ENCODE assay signal across 25 mouse cellular contexts in genomic region chr6:114770337-114770736, GRCm38 (mm10).
DNase-seq lines count a peak whose midpoint lies in the region; ATAC-seq and TF ChIP-seq lines count a peak whose summit lies in the region.
"Had no signal": no experiment of that assay in that cellular context is flagged by ENCODE, and none has a peak within 500 bp of the region (broad histone marks: within the 10 kb centered on the region; RNA-seq: fewer than 3 reads in every experiment).

No protein-coding gene starts in this region.

- no peaks in the 10 kb centered on the region for H3K79me2 ChIP-seq in myocyte (ENCODE audit: control insufficient read depth, insufficient read depth)

- H3K4me3 ChIP-seq in gastrocnemius, adult 2 months, result no peak overlapping the region
- H3K4me3 ChIP-seq in heart, postnatal 0 days (ENCODE audit: low read depth, low read length), result no peak overlapping the region
- no peak overlapping the region for H3K4me3 ChIP-seq in myocyte
- H3K4me3 ChIP-seq: embryonic facial prominence, embryonic 10.5 days; embryonic facial prominence, embryonic 12.5 days; forebrain, embryonic 10.5 days; forebrain, embryonic 12.5 days had no signal

- no peaks in the 10 kb centered on the region for H3K27me3 ChIP-seq in heart, postnatal 0 days (ENCODE audit: control insufficient read depth, insufficient read depth, low read length)
- no peaks in the 10 kb centered on the region for H3K27me3 ChIP-seq in myocyte (ENCODE audit: control insufficient read depth, insufficient read depth, insufficient read length)
- H3K27me3 ChIP-seq: CH12.LX; embryonic facial prominence, embryonic 12.5 days; forebrain, embryonic 12.5 days; Patski had no signal

- H3K9ac ChIP-seq in heart, postnatal 0 days (replicated peaks; ENCODE audit: low read depth, low read length), result no peak overlapping the region
- H3K9ac ChIP-seq: embryonic facial prominence, embryonic 12.5 days; forebrain, embryonic 12.5 days had no signal

- no peak for TF ChIP-seq CTCF in gastrocnemius, adult 2 months (IDR thresholded peaks at IDR 0.05)
- no peak for TF ChIP-seq CTCF in heart, postnatal 0 days (IDR thresholded peaks at IDR 0.05; ENCODE audit: low read depth)

- H3ac ChIP-seq in myocyte (ENCODE audit: control insufficient read depth, insufficient read length), result no peak overlapping the region

- intact Hi-C loops in gastrocnemius, adult 2 months (cut with DNase I), result no loop called here
- intact Hi-C loops in heart, postnatal 36 days (cut with DNase I), result no loop called here

- H3K9me3 ChIP-seq in heart, postnatal 0 days (replicated peaks; ENCODE audit: control insufficient read depth, low read length), result no peaks in the 10 kb centered on the region
- H3K9me3 ChIP-seq: embryonic facial prominence, embryonic 10.5 days; embryonic facial prominence, embryonic 12.5 days; forebrain, embryonic 10.5 days; forebrain, embryonic 12.5 days; G1E had no signal

- WGBS in heart, postnatal 0 days, result 60% methylated on average over 2 of the region's 2 CpGs

- H3K4me1 ChIP-seq in heart, postnatal 0 days (ENCODE audit: control insufficient read depth, insufficient read depth), result peaks cover 8% of the 10 kb centered on the region
- H3K4me1 ChIP-seq: embryonic facial prominence, embryonic 12.5 days; forebrain, embryonic 10.5 days; forebrain, embryonic 12.5 days had no signal

- H3K27ac ChIP-seq in gastrocnemius, adult 2 months, result peak overlapping the region; percentile 81
- no peak overlapping the region for H3K27ac ChIP-seq in heart, postnatal 0 days (ENCODE audit: low read depth)
- H3K27ac ChIP-seq: embryonic facial prominence, embryonic 10.5 days; embryonic facial prominence, embryonic 12.5 days; forebrain, embryonic 10.5 days; forebrain, embryonic 12.5 days had no signal

- H3K36me3 ChIP-seq in heart, postnatal 0 days (replicated peaks; ENCODE audit: control insufficient read depth, insufficient read depth, low read length), result no peaks in the 10 kb centered on the region
- no peaks in the 10 kb centered on the region for H3K36me3 ChIP-seq in myocyte (ENCODE audit: control insufficient read depth, insufficient read depth)
- H3K36me3 ChIP-seq: embryonic facial prominence, embryonic 10.5 days; embryonic facial prominence, embryonic 12.5 days; forebrain, embryonic 10.5 days; forebrain, embryonic 12.5 days had no signal

- no peak for TF ChIP-seq EP300 in heart, postnatal 0 days (IDR thresholded peaks at IDR 0.05; ENCODE audit: low read depth)

- peak; percentile 55 for DNase-seq in gastrocnemius, adult 2 months
- no peak for DNase-seq in gastrocnemius, postnatal 10 days
- peak; percentile 7 for DNase-seq in heart, postnatal 0 days (ENCODE audit: low spot score)
- no peak for DNase-seq in heart, postnatal 36 days
- DNase-seq: adrenal gland, adult 8-10 months; adrenal gland, postnatal 14 days; adrenal gland, postnatal 36 days; B cell, adult 2 months; cerebellum, adult 11-12 months; cerebellum, adult 2 months; cerebellum, adult 9-10 months; cerebellum, postnatal 10 days; cerebellum, postnatal 25 days had no signal

- peak; percentile 47; the same call in 1 of the 2 replicates for ATAC-seq in heart, postnatal 0 days (ENCODE audit: insufficient read depth, low read depth)
- ATAC-seq: activated CD4-positive, CD25-positive, alpha-beta regulatory T cell, adult 4 months; CD4-positive, CD25-positive, alpha-beta regulatory T cell, adult 4 months; forebrain, embryonic 14.5 days; forebrain, embryonic 16.5 days; Patski had no signal

- TF ChIP-seq POLR2A in myocyte (IDR thresholded peaks at IDR 0.05; ENCODE audit: insufficient read length, low read depth), result no peak

- H3K4me2 ChIP-seq in heart, postnatal 0 days (ENCODE audit: low read depth, low read length), result no peak overlapping the region
- no peak overlapping the region for H3K4me2 ChIP-seq in myocyte (ENCODE audit: low read depth)
- H3K4me2 ChIP-seq: embryonic facial prominence, embryonic 12.5 days; forebrain, embryonic 12.5 days had no signal

TF ChIP-seq in myocyte, 11 proteins besides CTCF, POLR2A, EP300 and RAD21:
- TF ChIP-seq MYOD1 (IDR thresholded peaks at IDR 0.05; ENCODE audit: control insufficient read depth in 1 of 3, insufficient read length in 2 of 3, low read depth in 2 of 3) (peak; percentile 46 to 89 (median 51)), REST (IDR thresholded peaks at IDR 0.05; ENCODE audit: insufficient read depth, insufficient read length) (no peak), MYOG (IDR thresholded peaks at IDR 0.05; ENCODE audit: control insufficient read depth in 1 of 3, insufficient read depth in 1 of 3, insufficient read length in 2 of 3, low read depth in 2 of 3) (peak; percentile 13 to 57 (median 37)), TCF3 (IDR thresholded peaks at IDR 0.05; ENCODE audit: insufficient read length, low read depth) (peak; percentile 6), SRF (IDR thresholded peaks at IDR 0.05; ENCODE audit: control insufficient read depth, insufficient read length, low read depth) (no peak)

Comparison
In these comparisons a context has a peak if more than half of its experiments do, and no peak if none do; other contexts are left out.
1. DNase-seq: peak in gastrocnemius, adult 2 months (single experiment) and heart, postnatal 0 days (single experiment); none in gastrocnemius, postnatal 10 days (single experiment) and heart, postnatal 36 days (0 of 2).